Mouse (Mus musculus) liver, adult 2 months (tissue): ENCODE data around the gene Zkscan16.

Experiments
- CTCF ChIP-seq: fragments of 200-500 bp; IDR thresholded peaks from 2 replicates; pipeline ENCODE4 v1.5.1; 2011; ENCODE audit warnings: low read depth, low read length, control low read depth
- POLR2A ChIP-seq: fragments of 200-500 bp; IDR thresholded peaks from 2 replicates; pipeline ENCODE4 v1.6.1; 2011; ENCODE audit warnings: low read length, control low read depth; ENCODE audit not compliant: insufficient read depth; ENCODE audit errors: extremely low read depth

- peak; percentile 80 for TF ChIP-seq POLR2A
- TF ChIP-seq CTCF, result no peak
These were observed 59.7 kb downstream of the Zkscan16 start, which contains the start of gene Gm20503 for GRCm38 (mm10) chr4:59002948-59003805.
